Mouse (Mus musculus): ENCODE measurements around the gene Adamtsl3. TPM values are rescaled to one million over a fixed set of nuclear protein-coding genes. Genes with fewer than 3 reads are reported as not detected.

Gene Adamtsl3
- polyA plus RNA-seq, 1 experiment from 2014 or later = 0.54 TPM

- H3K4me2 ChIP-seq = no peak overlapping the region
- no peak for ATAC-seq (ENCODE audit: low read depth)
- H3K4me3 ChIP-seq = no peak overlapping the region
- no peak overlapping the region for H3K27ac ChIP-seq (replicated peaks)
- H3K36me3 ChIP-seq = no peaks in the 10 kb centered on the region
- no peaks in the 10 kb centered on the region for H3K27me3 ChIP-seq
- H3K9ac ChIP-seq = no peak overlapping the region
- no peaks in the 10 kb centered on the region for H3K9me3 ChIP-seq
- H3K4me1 ChIP-seq (replicated peaks) = no peaks in the 10 kb centered on the region
- WGBS = 89% methylated on average over 6 of the region's 6 CpGs
Observed at GRCm38 (mm10) chr7:82590931-82591330, 255.4 kb downstream of the Adamtsl3 start.

GRCm38 (mm10) chr7:82602008-82602407, 266.5 kb downstream of the Adamtsl3 start:
- H3K9ac ChIP-seq = no peak overlapping the region
- no peak for ATAC-seq (ENCODE audit: low read depth)
- no peak overlapping the region for H3K4me2 ChIP-seq
- H3K27ac ChIP-seq (replicated peaks) = no peak overlapping the region
- no peak overlapping the region for H3K4me3 ChIP-seq
- peaks cover 9% of the 10 kb centered on the region; the same call in 1 of the 2 replicates for H3K4me1 ChIP-seq (replicated peaks)
- no peaks in the 10 kb centered on the region for H3K27me3 ChIP-seq
- H3K9me3 ChIP-seq = no peaks in the 10 kb centered on the region
- H3K36me3 ChIP-seq = no peaks in the 10 kb centered on the region
- WGBS = 71% methylated on average over 4 of the region's 4 CpGs

GRCm38 (mm10) chr7:82605425-82605824, 269.9 kb downstream of the Adamtsl3 start:
- no peaks in the 10 kb centered on the region for H3K9me3 ChIP-seq
- ATAC-seq (ENCODE audit: low read depth) = no peak
- no peak overlapping the region for H3K27ac ChIP-seq (replicated peaks)
- H3K9ac ChIP-seq = no peak overlapping the region
- no peaks in the 10 kb centered on the region for H3K36me3 ChIP-seq
- H3K4me3 ChIP-seq = no peak overlapping the region
- H3K27me3 ChIP-seq = no peaks in the 10 kb centered on the region
- H3K4me2 ChIP-seq = no peak overlapping the region
- peaks cover 9% of the 10 kb centered on the region; the same call in 1 of the 2 replicates for H3K4me1 ChIP-seq (replicated peaks)
- 85% methylated on average over 6 of the region's 6 CpGs for WGBS

- 77% methylated on average over 3 of the region's 3 CpGs for WGBS
- Histone ChIP-seq H3K9ac (no peak overlapping the region), H3K4me2 (no peak overlapping the region), H3K4me1 (replicated peaks) (no peaks in the 10 kb centered on the region), H3K36me3 (no peaks in the 10 kb centered on the region), H3K27ac (replicated peaks) (no peak overlapping the region), H3K9me3 (no peaks in the 10 kb centered on the region), H3K27me3 (no peaks in the 10 kb centered on the region), H3K4me3 (no peak overlapping the region)
- no peak for ATAC-seq (ENCODE audit: low read depth)
Observed at GRCm38 (mm10) chr7:82609629-82610028, 274.1 kb downstream of the Adamtsl3 start.

- no peaks in the 10 kb centered on the region for H3K36me3 ChIP-seq
- ATAC-seq (ENCODE audit: low read depth) = no peak
- H3K9ac ChIP-seq = no peak overlapping the region
- 19% methylated on average over 7 of the region's 7 CpGs for WGBS
- no peak overlapping the region for H3K27ac ChIP-seq (replicated peaks)
- H3K4me2 ChIP-seq = no peak overlapping the region
- H3K4me3 ChIP-seq = no peak overlapping the region
- no peaks in the 10 kb centered on the region for H3K27me3 ChIP-seq
- H3K9me3 ChIP-seq = no peaks in the 10 kb centered on the region
- H3K4me1 ChIP-seq (replicated peaks) = no peaks in the 10 kb centered on the region
Observed at GRCm38 (mm10) chr7:82625342-82625741, 289.8 kb downstream of the Adamtsl3 start.

- no peak for ATAC-seq (ENCODE audit: low read depth)
- 93% methylated on average over 3 of the region's 3 CpGs for WGBS
Observed at GRCm38 (mm10) chr7:82647183-82647582, 311.7 kb downstream of the Adamtsl3 start.

GRCm38 (mm10) chr7:82647909-82648308, 312.4 kb downstream of the Adamtsl3 start:
- 37% methylated on average over 4 of the region's 4 CpGs for WGBS
- Histone ChIP-seq H3K27me3 (no peaks in the 10 kb centered on the region), H3K4me3 (peak overlapping the region; percentile 77), H3K27ac (replicated peaks) (no peak overlapping the region), H3K9ac (peak overlapping the region; percentile 80), H3K4me2 (peak overlapping the region; percentile 74), H3K4me1 (replicated peaks) (peaks cover 27% of the 10 kb centered on the region), H3K9me3 (no peaks in the 10 kb centered on the region), H3K36me3 (0 out of 2 replicates have a peak, but pooled peaks cover 5% of the 10 kb centered on the region)
- no peak; the same call in 1 of the 2 replicates for ATAC-seq (ENCODE audit: low read depth)

More at GRCm38 (mm10) chr7:82647183-82647582, 311.7 kb downstream of the Adamtsl3 start:
- Histone ChIP-seq H3K27ac (replicated peaks) (no peak overlapping the region), H3K27me3 (no peaks in the 10 kb centered on the region), H3K4me1 (replicated peaks) (peaks cover 27% of the 10 kb centered on the region), H3K9me3 (no peaks in the 10 kb centered on the region), H3K36me3 (0 out of 2 replicates have a peak, but pooled peaks cover 2% of the 10 kb centered on the region), H3K9ac (no peak overlapping the region), H3K4me2 (no peak overlapping the region), H3K4me3 (no peak overlapping the region)

- Histone ChIP-seq H3K9ac (peak within 1 kb of the TSS; percentile 80), H3K4me2 (peak within 1 kb of the TSS; percentile 74), H3K36me3 (0 out of 2 replicates have a peak, but pooled peaks cover 5% of the 10 kb centered on the region), H3K27ac (replicated peaks) (0 out of 2 replicates have a peak within 1 kb of the TSS, but pooled peaks have one; percentile 29), H3K4me3 (peak within 1 kb of the TSS; percentile 77), H3K4me1 (replicated peaks) (peaks cover 27% of the 10 kb centered on the region), H3K27me3 (no peaks in the 10 kb centered on the region), H3K9me3 (no peaks in the 10 kb centered on the region)
- WGBS = under 1% methylated on average over 46 of the region's 46 CpGs
- ATAC-seq (ENCODE audit: low read depth) = peak; percentile 100
Observed at GRCm38 (mm10) chr7:82648353-82649080, 313.0 kb downstream of the Adamtsl3 start, which contains the start of the genes Saxo2 and Efl1. TSS of gene Saxo2 (minus strand) at chr7:82648528. TSS of gene Efl1 (plus strand) at chr7:82648614.

- Histone ChIP-seq H3K27me3 (no peaks in the 10 kb centered on the region), H3K9me3 (no peaks in the 10 kb centered on the region), H3K4me2 (peak overlapping the region; percentile 74), H3K36me3 (0 out of 2 replicates have a peak, but pooled peaks cover 5% of the 10 kb centered on the region), H3K27ac (replicated peaks) (no peak overlapping the region), H3K4me3 (peak overlapping the region; percentile 77), H3K9ac (peak overlapping the region; percentile 80), H3K4me1 (replicated peaks) (peaks cover 27% of the 10 kb centered on the region)
- 18% methylated on average over 6 of the region's 6 CpGs for WGBS
- ATAC-seq (ENCODE audit: low read depth) = peak; percentile 16
Observed at GRCm38 (mm10) chr7:82649081-82649445, 313.6 kb downstream of the Adamtsl3 start.

Other genes with a start within 250 kb of the Adamtsl3 start
- gene Sh3gl3, start 161.9 kb upstream of the Adamtsl3 start, polyA plus RNA-seq (2015; fragmentation: Nextera tagmentation; extraction: Ambion mirVana) = 58.0 and 58.2 TPM in 2 replicates

Measured in neural tube, embryonic 13.5 days (tissue).